Mouse (Mus musculus) forebrain, embryonic 15.5 days (tissue): ENCODE results near the gene Mobp. TPM values are rescaled to one million over a fixed set of nuclear protein-coding genes. Genes with fewer than 3 reads are reported as not detected.

ENCODE experiments used
- ATAC-seq: fragments of 200-750 bp; cut with Nextera tagmentation; replicated peaks from 2 replicates; pipeline ENCODE4 v1.8.0; 2017; ENCODE audit warnings: mild to moderate bottlenecking, moderate TSS enrichment, moderate library complexity
- H3K27ac ChIP-seq: fragments of 300-500 bp; sonication (generic); replicated peaks from 2 replicates; pipeline ENCODE4 v1.5.1; 2015; ENCODE audit warnings: mild to moderate bottlenecking, inconsistent platforms
- H3K27me3 ChIP-seq: fragments of 300-500 bp; sonication (generic); 2 replicates; pipeline ENCODE4 v1.6.1; 2015; ENCODE audit warnings: inconsistent platforms
- H3K36me3 ChIP-seq: fragments of 300-500 bp; sonication (generic); 2 replicates; pipeline ENCODE4 v1.6.1; 2015; ENCODE audit warnings: mild to moderate bottlenecking, inconsistent platforms
- H3K4me1 ChIP-seq: fragments of 300-500 bp; sonication (generic); 2 replicates; pipeline ENCODE4 v1.6.1; 2015; ENCODE audit warnings: inconsistent platforms
- H3K4me2 ChIP-seq: fragments of 300-500 bp; sonication (generic); replicated peaks from 2 replicates; pipeline ENCODE4 v1.6.1; 2015; ENCODE audit warnings: mild to moderate bottlenecking, inconsistent platforms
- H3K4me3 ChIP-seq: fragments of 300-500 bp; sonication (generic); 2 replicates; pipeline ENCODE4 v1.5.1; 2015; ENCODE audit warnings: mild to moderate bottlenecking, inconsistent platforms
- H3K9ac ChIP-seq: fragments of 300-500 bp; sonication (generic); replicated peaks from 2 replicates; pipeline ENCODE4 v1.6.1; 2015; ENCODE audit warnings: mild to moderate bottlenecking, inconsistent platforms
- H3K9me3 ChIP-seq: fragments of 300-500 bp; sonication (generic); 2 replicates; pipeline ENCODE4 v1.6.1; 2016; ENCODE audit warnings: inconsistent platforms
- WGBS: fragments of 180-500 bp; shearing (Covaris S2); methylation state at CpG from one replicate; pipeline ENCODE4 v1.1.7; 2015; ENCODE audit warnings: mixed read lengths; 5-methylcytosine and 5-hydroxymethylcytosine counted together
- polyA plus RNA-seq: library from polyadenylated mRNA; unstranded; fragments of >200 nt; fragmentation: Nextera tagmentation; extraction: Ambion mirVana; gene quantifications from 2 replicates; pipeline ENCODE4 v1.2.1, GENCODE M21; 2015

Mobp gene
- polyA plus RNA-seq, 1 experiment from 2014 or later: 0.17 TPM

- Histone ChIP-seq H3K4me3 (peak overlapping the region; percentile 46), H3K4me1 (no peaks in the 10 kb centered on the region), H3K9ac (peak overlapping the region; percentile 51), H3K27me3 (no peaks in the 10 kb centered on the region), H3K27ac (peak overlapping the region; percentile 65), H3K4me2 (peak overlapping the region; percentile 55), H3K36me3 (no peaks in the 10 kb centered on the region), H3K9me3 (no peaks in the 10 kb centered on the region)
- WGBS: 22% methylated on average over 21 of the region's 21 CpGs
- peak; percentile 86 for ATAC-seq
These were observed 42.0 kb downstream of the Mobp start for GRCm38 (mm10) chr9:120191362-120192098.

GRCm38 (mm10) chr9:120192742-120193141, 43.2 kb downstream of the Mobp start:
- H3K9me3 ChIP-seq: no peaks in the 10 kb centered on the region
- H3K4me3 ChIP-seq: no peak overlapping the region
- no peaks in the 10 kb centered on the region for H3K27me3 ChIP-seq
- H3K4me2 ChIP-seq: no peak overlapping the region
- H3K27ac ChIP-seq: no peak overlapping the region
- 74% methylated on average over 7 of the region's 7 CpGs for WGBS
- no peaks in the 10 kb centered on the region for H3K4me1 ChIP-seq
- H3K9ac ChIP-seq: no peak overlapping the region
- no peak for ATAC-seq
- H3K36me3 ChIP-seq: no peaks in the 10 kb centered on the region

- H3K27ac ChIP-seq: no peak overlapping the region
- H3K4me3 ChIP-seq: no peak overlapping the region
- no peak overlapping the region for H3K9ac ChIP-seq
- H3K4me1 ChIP-seq: 0 out of 2 replicates have a peak, but pooled peaks cover 3% of the 10 kb centered on the region
- ATAC-seq: no peak
- no peaks in the 10 kb centered on the region for H3K27me3 ChIP-seq
- no peaks in the 10 kb centered on the region for H3K36me3 ChIP-seq
- 55% methylated on average over 4 of the region's 4 CpGs for WGBS
- no peaks in the 10 kb centered on the region for H3K9me3 ChIP-seq
- no peak overlapping the region for H3K4me2 ChIP-seq
These were observed 51.4 kb downstream of the Mobp start for GRCm38 (mm10) chr9:120200873-120201272.

GRCm38 (mm10) chr9:120201743-120202142, 52.2 kb downstream of the Mobp start:
- Histone ChIP-seq H3K9ac (no peak overlapping the region), H3K27ac (no peak overlapping the region), H3K36me3 (no peaks in the 10 kb centered on the region), H3K9me3 (no peaks in the 10 kb centered on the region), H3K4me3 (no peak overlapping the region), H3K4me2 (no peak overlapping the region), H3K27me3 (no peaks in the 10 kb centered on the region), H3K4me1 (0 out of 2 replicates have a peak, but pooled peaks cover 3% of the 10 kb centered on the region)
- no peak for ATAC-seq
- WGBS: 76% methylated on average over 7 of the region's 7 CpGs

- Histone ChIP-seq H3K36me3 (no peaks in the 10 kb centered on the region), H3K9ac (no peak overlapping the region), H3K9me3 (no peaks in the 10 kb centered on the region), H3K4me3 (no peak overlapping the region), H3K4me2 (no peak overlapping the region), H3K27ac (no peak overlapping the region), H3K4me1 (0 out of 2 replicates have a peak, but pooled peaks cover 3% of the 10 kb centered on the region), H3K27me3 (no peaks in the 10 kb centered on the region)
- WGBS: 29% methylated on average over 12 of the region's 12 CpGs
- ATAC-seq: no peak
These were observed 53.2 kb downstream of the Mobp start for GRCm38 (mm10) chr9:120202683-120203082.

GRCm38 (mm10) chr9:120203936-120204335, 54.4 kb downstream of the Mobp start:
- H3K27me3 ChIP-seq: no peaks in the 10 kb centered on the region
- no peak overlapping the region for H3K27ac ChIP-seq
- no peak overlapping the region for H3K4me2 ChIP-seq
- no peak for ATAC-seq
- 0 out of 2 replicates have a peak, but pooled peaks cover 3% of the 10 kb centered on the region for H3K4me1 ChIP-seq
- no peaks in the 10 kb centered on the region for H3K9me3 ChIP-seq
- no peak overlapping the region for H3K9ac ChIP-seq
- no peaks in the 10 kb centered on the region for H3K36me3 ChIP-seq
- no peak overlapping the region for H3K4me3 ChIP-seq
- WGBS: 83% methylated on average over 10 of the region's 10 CpGs

- Histone ChIP-seq H3K4me3 (no peak overlapping the region), H3K9me3 (no peaks in the 10 kb centered on the region), H3K4me1 (0 out of 2 replicates have a peak, but pooled peaks cover 3% of the 10 kb centered on the region), H3K27me3 (no peaks in the 10 kb centered on the region), H3K4me2 (no peak overlapping the region), H3K36me3 (no peaks in the 10 kb centered on the region), H3K27ac (no peak overlapping the region), H3K9ac (no peak overlapping the region)
- ATAC-seq: no peak
- WGBS: 74% methylated on average over 17 of the region's 17 CpGs
These were observed 57.4 kb downstream of the Mobp start for GRCm38 (mm10) chr9:120206897-120207296.

GRCm38 (mm10) chr9:120210068-120210467, 60.6 kb downstream of the Mobp start:
- Histone ChIP-seq H3K4me3 (no peak overlapping the region), H3K9me3 (no peaks in the 10 kb centered on the region), H3K27me3 (no peaks in the 10 kb centered on the region), H3K27ac (no peak overlapping the region), H3K36me3 (no peaks in the 10 kb centered on the region), H3K9ac (no peak overlapping the region), H3K4me1 (peaks cover 5% of the 10 kb centered on the region; the same call in 1 of the 2 replicates), H3K4me2 (no peak overlapping the region)
- 74% methylated on average over 4 of the region's 4 CpGs for WGBS
- ATAC-seq: no peak

GRCm38 (mm10) chr9:120210865-120211264, 61.4 kb downstream of the Mobp start:
- Histone ChIP-seq H3K4me3 (no peak overlapping the region), H3K4me1 (peaks cover 5% of the 10 kb centered on the region; the same call in 1 of the 2 replicates), H3K27ac (no peak overlapping the region), H3K27me3 (no peaks in the 10 kb centered on the region), H3K4me2 (no peak overlapping the region), H3K9ac (no peak overlapping the region), H3K9me3 (no peaks in the 10 kb centered on the region), H3K36me3 (no peaks in the 10 kb centered on the region)
- whole genome bisulfite sequencing: 83% methylated on average over 4 of the region's 4 CpGs
- no peak for ATAC-seq

GRCm38 (mm10) chr9:120212936-120213335, 63.4 kb downstream of the Mobp start:
- Histone ChIP-seq H3K4me2 (no peak overlapping the region), H3K36me3 (no peaks in the 10 kb centered on the region), H3K27me3 (no peaks in the 10 kb centered on the region), H3K4me3 (no peak overlapping the region), H3K27ac (no peak overlapping the region), H3K9me3 (no peaks in the 10 kb centered on the region), H3K9ac (no peak overlapping the region), H3K4me1 (peaks cover 5% of the 10 kb centered on the region; the same call in 1 of the 2 replicates)
- 70% methylated on average over 6 of the region's 6 CpGs for WGBS
- no peak for ATAC-seq

- H3K4me2 ChIP-seq: no peak overlapping the region
- WGBS: 87% methylated on average over 11 of the region's 11 CpGs
- no peaks in the 10 kb centered on the region for H3K27me3 ChIP-seq
- H3K4me3 ChIP-seq: no peak overlapping the region
- H3K9ac ChIP-seq: no peak overlapping the region
- peaks cover 5% of the 10 kb centered on the region; the same call in 1 of the 2 replicates for H3K4me1 ChIP-seq
- no peak overlapping the region for H3K27ac ChIP-seq
- no peaks in the 10 kb centered on the region for H3K36me3 ChIP-seq
- no peaks in the 10 kb centered on the region for H3K9me3 ChIP-seq
- no peak for ATAC-seq
These were observed 65.5 kb downstream of the Mobp start for GRCm38 (mm10) chr9:120214978-120215495.

- H3K9me3 ChIP-seq: no peaks in the 10 kb centered on the region
- H3K27ac ChIP-seq: no peak overlapping the region
- H3K4me1 ChIP-seq: peaks cover 11% of the 10 kb centered on the region; the same call in 1 of the 2 replicates
- no peaks in the 10 kb centered on the region for H3K36me3 ChIP-seq
- H3K9ac ChIP-seq: no peak overlapping the region
- H3K4me3 ChIP-seq: no peak overlapping the region
- no peak for ATAC-seq
- no peak overlapping the region for H3K4me2 ChIP-seq
- 75% methylated on average over 3 of the region's 3 CpGs for WGBS
- no peaks in the 10 kb centered on the region for H3K27me3 ChIP-seq
These were observed 69.9 kb downstream of the Mobp start for GRCm38 (mm10) chr9:120219411-120219810.
